Mouse (Mus musculus): ENCODE data around the gene Patj.
"Not testable (repeated sequence)": the region's sequence is repeated elsewhere in the genome, so short reads cannot be mapped to it uniquely, and the experiment has no call there.

Gene Patj

DNA sequence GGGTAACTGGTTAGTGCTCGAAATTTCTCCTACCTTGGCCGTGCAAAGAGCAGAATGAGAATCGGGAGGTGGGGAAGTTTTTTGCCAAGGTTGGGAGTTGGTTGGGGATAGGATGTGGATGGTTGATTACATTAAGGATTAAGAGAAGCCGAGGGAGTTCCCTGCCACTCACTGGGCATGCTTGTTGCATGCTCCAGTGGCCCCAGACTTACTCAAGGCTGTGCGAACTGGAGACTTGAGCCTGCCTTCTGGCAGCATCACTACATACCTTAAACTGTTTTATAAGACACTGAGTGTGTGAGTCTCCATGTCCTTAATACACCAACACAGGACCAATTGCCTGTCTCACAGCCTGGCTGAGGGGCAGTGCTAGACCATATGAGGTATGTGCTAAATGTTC lies 188.4 kb downstream of the Patj start:
- DNase-seq: no peak

DNA sequence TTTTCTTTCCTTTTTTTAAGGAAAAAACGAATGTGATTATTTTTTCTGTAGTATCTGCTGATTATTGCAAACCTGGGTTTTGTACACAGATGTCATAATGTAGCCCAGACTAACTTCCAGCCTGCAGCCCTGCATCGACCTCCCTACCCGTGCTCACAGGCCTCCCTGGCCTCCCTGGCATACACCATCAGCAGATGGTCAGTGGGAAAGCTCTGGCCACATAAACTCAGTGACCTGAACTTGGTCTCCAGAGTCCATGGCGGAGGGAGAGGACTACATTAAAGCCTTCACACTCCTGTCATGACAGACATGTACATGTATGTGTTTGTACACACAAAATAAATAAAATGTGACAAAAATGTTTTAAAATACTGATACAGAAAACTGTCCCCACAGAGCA lies 190.7 kb downstream of the Patj start:
- no peak for DNase-seq

DNA sequence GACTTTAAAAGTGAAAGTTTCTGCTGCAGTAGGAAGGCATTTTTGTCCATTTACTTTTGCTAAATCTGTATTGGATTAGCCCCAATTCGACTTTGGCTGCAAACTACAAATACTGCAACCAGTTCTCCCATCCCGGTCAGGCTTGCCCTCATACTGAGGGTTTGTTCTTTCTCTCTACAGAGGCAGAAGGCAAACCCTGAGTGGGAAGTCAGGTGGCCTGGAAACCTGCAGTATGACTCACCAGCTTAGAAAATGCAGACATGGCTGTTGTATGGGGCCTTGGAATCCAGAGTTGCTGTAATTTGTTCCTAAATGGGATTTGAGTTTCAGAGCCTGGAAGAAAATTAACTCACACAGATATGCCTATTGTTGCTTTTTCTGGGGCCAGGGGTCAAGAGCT lies 192.1 kb downstream of the Patj start:
- DNase-seq: no peak

DNA sequence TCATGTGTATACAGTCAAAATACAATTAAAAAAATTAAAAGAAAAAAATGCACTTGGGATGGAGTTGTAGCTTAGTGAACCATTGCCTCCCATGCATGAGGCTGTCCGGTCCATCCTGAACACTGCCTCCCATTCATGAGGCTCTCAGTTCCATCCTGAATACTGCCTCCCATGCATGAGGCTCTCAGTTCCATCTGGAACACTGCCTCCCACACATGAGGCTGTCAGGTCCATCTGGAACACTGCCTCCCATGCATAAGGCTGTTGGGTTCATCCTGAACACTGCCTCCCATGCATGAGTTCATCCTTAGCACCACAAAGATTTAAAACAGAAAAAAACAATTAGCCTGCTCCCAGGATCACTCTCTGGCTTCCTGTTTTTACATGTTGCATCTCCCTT lies 198.4 kb downstream of the Patj start:
- DNase-seq: no peak

DNA sequence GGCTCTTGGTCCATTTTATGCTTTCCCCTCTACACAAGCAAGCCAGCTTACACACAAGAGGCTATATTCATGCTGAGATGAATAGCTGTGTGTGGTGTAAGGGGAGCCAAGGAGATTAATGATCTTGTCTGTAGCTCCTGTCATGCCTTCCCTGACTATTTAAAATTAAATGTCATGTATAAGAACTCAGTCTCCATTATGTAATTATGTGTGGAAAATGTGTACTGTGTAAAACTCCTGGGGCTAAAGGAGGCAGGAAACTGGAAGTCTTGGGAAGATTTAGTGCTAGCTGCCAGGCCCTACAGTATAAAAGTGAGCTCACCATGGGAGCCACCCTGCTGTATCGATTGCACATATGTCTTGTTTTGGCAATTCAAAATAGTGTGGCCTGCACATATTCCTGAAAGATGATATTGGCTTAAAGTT lies 203.0 kb downstream of the Patj start:
- DNase-seq: no peak

DNA sequence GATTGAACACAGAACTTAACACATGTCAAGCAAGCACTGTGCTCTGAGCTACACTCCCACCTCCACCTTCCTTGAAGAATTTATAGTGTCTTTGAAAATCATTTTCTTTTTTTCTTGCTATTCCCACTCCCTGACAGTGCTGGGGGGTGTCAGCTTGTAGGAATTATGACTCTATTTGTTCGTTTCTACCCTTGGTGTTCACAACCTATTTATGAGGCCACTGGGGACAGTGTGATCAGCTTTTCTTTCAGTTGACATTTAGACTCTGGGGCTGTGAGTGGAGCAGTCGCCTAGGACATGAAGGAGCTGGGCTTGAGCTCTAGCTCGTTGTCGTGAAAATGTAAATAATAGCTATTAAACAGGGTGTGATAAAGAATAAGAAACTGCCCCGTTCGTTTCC lies 203.8 kb downstream of the Patj start:
- no peak for DNase-seq

DNA sequence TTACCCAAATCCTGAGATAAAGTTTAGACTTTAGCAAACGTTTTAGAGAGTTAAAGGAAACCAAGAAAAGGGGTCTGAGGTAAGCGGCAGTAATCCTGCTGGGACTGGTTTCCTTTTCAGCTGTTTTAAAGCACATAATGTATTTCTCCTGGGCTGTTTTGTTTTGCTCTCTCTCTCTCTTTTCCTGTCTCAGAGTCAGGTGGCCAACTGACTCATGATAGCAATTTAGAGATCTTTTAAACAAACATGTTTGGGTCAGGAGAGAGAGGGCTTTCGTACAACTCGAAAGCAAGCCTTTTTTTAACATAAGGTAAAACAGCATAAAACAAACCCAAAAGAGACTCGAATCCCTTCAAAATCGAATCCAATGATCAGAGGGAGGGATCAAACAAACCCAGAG lies 207.5 kb downstream of the Patj start:
- DNase-seq: no peak

DNA sequence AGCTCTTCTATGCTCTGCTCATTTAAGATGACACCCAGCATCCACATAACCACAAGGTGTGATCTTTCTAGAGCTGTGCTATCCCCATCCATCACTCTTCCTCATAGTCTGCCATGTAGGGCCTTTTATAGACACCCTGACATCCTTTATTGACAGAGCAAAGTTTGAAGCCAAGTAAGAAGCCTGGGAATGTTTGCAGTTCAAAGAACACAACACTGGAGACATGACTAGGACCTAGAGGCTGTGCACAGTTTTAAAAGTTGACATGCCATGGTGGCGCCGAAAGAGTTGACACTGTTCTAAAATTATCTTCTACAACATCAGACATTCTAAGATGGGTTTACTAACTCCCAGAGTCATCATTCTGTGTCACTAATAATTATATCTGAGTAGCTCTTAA lies 214.9 kb downstream of the Patj start:
- no peak for DNase-seq

DNA sequence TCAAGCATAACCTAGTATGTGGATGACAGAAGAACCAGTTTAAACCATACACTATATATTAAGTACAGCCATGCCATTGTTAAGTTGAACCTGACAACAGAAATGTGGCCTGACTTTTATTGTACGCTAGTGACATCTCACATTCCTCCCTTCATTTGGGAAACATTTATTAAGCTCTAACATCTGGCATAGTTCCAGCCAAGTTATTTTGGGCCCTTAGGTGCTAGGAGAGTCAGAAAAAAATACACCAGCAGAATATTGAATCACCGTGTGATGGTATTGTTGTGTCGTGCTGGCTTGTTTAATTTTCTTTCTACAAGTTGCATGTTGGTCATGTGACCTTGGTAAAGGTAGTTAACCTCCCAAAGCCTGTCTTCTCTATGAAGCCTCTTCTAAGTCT lies 218.8 kb downstream of the Patj start:
- DNase-seq: no peak

DNA sequence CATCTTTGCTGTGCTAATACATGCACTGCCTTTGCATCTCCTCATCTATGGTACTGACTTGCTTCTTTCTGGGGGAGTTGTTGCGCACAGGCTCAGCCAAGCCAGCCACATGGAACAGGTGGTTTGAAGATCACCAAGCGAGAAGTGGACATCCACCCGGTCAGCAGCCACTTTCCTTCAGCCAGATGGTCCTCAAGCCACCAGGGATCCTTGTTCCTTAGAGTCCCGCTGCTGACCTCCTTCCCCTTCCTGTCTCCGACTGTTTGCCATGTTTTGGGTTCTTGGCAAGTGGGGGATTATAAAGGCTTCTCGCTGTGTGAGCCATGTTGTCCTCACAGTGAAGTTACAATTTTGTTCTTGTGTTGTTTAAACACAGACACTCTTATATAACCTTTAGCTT lies 223.6 kb downstream of the Patj start:
- DNase-seq: no peak

DNA sequence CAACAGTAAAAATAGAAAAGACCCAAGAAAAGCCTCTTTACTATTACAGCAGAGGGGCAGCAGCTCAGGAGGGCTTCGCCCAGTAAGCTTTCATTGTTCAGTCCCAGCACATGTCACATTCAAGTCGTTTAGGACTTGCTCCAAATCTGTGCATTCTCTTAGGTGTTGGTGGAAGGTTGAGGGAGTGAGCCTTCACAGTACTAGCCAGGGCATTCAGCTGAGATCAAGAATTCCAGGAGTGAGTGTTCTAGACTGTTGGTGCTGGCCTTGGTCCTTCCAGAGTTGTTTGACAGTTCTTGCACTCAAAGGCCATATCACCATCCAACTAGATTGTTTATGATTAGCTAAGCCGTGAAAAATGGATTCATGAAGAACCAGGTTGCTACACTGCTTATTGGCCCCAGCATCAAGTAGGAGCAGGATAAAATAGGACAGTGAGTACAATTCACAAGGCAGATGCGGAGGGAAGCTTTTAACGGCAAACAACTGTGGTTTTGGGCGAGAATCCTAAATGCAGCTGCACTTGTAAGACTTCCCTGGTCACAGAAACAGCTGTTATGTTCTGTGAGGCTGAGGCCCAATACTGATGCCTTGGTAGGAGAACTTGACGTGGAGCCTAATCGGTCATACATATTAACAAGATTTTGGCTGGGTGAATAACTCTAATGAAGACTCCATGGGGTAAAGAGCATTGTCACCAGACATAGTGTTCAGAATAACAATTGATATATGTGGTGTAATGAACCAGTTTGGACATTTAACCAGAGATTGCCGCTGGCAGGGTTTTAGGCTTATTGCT lies 225.6 kb downstream of the Patj start:
- DNase-seq: no peak

DNA sequence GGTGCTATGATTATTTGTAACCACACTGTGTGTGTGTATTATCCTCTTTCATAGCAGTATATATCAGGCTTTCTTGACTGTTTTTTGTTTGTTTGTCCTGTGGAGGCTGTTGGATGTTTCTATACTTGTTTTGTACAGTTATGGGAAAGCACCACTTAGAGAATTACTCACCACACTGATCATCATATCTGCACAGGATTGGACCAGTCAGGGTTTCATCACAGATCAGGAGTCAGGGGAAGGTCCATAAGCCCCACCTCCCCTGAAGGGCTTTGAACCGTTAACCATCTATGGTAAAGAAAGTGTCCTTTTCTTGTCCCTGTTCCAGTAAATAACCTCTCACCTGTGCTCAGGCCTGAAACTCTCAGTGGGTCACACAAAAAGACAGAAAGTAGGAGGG lies 226.6 kb downstream of the Patj start:
- DNase-seq: no peak

DNA sequence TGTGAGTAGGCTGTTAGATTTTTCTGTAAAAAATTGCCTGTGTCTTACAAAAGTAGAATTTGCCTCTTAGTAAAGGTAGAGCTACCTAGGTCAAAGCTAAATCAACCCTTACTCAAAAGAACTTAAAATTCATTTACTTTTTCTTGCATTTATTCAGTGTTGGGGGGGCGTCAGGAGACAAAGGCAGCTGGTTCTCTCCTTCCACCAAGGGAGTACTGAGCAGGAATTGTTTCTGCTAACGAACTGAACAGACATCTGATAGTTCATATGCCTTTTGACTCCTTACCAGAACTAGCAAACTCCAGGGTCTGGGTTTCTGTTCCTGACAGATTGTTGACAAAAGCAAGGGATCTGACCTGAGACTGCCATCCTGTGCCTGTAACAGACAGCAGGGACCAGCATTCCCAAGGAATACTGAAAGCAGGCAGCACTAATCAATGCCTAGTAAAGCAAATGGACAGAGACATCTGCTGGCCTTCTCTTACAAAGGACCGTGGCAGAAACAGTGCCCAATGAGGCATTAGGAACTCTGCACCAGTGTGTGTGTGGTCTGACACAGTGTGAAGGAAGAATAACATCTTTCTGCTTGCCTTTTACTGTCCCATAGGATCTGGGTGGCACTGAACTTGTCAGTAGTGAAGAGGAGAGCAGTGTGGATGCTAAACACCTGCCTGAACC lies 227.6 kb downstream of the Patj start:
- DNase-seq: no peak

DNA sequence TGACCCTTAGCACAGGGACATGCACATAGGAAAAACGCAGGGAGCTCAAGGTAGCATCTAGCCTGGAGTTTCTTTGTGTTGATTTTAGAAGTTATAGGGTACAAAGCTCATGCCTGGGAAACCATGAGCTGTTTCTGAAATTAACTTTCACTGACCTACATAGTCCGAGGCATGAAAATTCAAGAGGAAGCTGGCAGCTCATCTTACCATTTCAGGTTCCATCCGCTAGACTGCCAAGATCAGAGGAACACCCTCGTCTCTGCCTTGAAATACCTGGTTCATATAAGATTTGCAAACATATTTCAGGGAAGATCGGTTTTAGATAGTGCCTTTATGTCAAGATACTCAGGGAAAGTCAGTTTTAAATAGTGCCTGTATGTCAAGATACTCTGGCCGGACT lies 232.7 kb downstream of the Patj start:
- DNase-seq: no peak

DNA sequence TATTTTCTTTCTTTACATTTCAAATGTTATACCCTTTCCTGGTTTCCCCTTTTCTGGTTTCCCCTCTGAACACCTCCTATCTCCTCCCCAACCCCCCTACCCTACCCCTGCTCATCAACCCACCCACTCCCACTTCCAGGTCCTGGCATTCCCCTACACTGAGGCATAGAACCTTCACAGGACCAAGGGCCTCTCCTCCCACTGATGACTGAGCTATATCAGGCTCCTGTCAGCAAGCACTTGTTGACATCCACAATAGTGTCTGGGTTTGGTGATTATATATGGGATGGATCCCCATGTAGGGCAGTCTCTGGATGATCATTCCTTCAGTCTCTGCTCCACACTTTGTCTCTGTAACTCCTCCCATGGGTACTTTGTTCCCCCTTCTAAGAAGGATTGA lies 233.6 kb downstream of the Patj start:
- DNase-seq: not testable (repeated sequence)

DNA sequence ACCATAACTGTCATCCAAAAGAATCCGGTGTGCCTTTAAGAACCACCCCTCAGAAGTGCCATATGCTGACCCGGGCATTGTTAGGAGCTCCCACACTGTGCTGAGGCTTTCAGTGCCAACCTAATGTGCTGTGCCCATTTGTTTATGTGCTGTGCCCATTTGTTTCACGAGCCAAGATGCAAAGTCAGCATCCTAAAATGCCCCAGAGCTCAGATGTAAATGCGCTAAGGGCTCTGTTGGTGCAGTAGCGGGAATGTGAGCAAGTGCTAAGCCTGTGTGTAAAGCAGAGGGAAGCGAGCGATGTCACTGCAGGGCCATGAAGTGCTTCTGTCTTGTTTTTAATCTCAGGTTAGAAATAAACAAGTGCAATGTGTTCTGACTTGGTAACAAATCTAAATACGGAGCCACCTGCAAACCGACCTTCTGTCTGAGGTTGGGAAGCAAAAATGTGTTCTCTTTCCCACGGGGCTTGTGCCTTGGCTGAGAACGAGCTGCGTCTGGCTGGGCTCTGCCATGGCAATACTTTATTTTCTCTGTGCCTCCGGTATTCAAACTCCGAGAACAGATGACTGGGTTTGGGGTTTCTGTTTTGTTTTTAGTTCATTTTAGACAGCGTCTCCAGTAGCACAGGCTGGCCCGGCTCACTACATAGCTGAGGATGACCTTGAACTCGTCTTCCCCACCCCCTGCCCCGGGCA lies 239.7 kb downstream of the Patj start:
- no peak for DNase-seq

DNA sequence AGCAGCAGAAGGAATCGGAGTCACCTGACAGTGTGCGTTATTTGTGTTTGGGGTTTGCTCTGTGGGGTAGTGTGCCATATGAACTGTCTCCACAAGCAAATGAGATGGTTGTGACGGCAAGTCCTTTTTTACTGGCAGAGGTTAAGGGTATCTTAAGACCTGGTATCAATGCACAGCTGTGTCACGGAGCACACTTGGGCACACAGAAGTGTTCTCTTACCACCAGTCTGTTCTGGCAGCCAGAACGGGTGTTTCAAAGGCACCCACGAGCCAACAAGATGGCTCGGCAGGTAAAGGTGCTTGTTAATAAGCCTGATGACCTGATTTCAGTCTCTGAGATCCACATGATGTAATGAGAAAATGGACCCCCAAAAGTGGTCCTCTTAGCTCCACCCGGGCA lies 243.1 kb downstream of the Patj start:
- no peak for DNase-seq

DNA sequence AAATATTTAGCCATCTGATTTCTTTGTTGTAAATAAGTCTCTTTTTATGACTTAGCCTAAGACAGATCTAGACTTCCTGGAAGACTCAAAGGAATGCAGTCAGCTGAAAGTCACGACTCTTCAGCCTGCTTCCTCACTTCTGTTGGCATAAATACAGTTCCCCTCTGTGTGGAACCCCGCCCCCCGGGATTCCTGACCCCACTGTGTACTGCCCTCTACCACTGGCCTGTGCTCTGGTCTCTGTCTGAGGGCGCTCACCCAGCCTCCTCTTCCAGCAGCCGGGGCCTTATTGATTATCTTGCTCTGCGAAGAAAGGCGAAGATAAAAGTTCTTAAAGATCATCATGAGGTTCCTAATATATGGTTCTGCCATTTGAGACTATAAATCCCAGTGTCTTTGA lies 258.1 kb downstream of the Patj start:
- DNase-seq: peak in 1 of 2 experiments; percentile 11

DNA sequence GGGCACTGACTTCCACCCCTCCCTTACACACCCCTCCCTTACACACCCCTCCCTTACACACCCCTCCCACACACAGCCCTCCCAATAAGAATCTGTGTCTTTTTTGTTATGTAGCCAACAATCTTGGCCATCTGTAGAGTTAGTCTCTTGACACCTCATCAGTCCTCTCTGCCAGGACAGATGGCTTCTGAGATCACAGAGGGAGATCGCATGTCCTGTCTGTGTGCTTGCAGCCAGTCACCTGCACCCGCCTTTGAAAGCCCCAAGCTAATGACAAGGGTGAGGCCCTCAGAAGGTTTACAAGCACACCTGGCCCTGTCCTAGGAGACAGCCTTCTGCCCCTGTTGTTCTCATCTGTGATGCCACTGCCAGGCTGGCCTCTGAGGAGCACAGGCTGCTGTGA lies 258.8 kb downstream of the Patj start:
- DNase-seq: no peak

DNA sequence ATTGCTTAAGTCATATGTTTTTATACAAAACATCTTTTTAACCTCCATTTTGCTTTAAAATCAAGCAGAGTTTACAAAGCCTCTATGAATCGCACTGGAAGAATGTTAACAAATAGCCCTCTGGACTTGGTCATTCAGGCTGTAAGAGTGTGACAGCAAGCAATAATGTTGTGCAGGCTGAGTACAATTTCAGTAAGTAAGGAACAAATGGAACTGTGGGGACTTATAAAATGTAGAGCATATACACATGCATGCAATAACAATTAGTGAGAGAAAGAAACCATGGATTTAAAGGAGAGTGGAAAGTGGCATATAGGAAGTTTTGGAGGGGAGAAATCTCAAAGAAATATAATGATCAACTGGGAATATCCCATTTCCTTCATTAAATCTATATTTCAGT lies 261.2 kb downstream of the Patj start:
- no peak for DNase-seq

DNA sequence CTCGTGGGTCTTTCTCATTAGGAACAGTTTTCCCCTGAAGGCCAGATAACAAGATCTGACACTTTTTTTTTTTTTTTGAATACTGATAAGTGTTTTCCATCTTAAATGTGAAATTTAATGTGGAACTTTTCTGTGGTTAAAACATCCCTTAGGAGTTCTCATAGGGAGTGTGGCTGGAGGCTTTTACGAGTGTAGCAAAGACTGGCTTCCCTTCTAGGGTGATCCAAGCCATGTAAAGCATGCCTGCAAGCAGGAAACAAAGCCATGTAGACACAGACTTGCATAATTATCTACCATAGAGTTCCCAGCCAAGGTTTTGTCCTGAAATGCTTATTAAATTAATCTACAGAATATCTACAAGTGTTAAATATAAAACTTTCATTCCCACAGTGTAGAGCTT lies 263.4 kb downstream of the Patj start:
- no peak for DNase-seq

DNA sequence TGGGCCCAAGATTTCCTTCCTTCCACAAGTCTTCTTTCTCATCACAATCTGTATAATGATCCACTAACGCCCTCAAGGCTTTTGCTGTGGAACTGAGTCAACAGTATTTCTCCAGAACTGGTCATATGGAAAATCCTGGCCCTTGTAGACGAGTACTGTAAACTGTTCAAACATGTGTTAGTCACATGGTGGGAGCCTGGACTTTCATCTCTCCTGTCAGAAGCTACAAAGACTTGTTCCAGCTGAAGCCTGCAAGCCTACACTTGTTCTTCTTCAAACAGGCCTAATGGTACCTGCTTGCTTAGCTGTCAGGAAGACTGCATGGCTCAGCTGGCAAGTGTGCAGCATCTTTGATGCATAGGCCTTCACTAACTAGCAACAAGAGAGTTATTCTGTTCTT lies 264.9 kb downstream of the Patj start:
- DNase-seq: peak; percentile 62 to 70

DNA sequence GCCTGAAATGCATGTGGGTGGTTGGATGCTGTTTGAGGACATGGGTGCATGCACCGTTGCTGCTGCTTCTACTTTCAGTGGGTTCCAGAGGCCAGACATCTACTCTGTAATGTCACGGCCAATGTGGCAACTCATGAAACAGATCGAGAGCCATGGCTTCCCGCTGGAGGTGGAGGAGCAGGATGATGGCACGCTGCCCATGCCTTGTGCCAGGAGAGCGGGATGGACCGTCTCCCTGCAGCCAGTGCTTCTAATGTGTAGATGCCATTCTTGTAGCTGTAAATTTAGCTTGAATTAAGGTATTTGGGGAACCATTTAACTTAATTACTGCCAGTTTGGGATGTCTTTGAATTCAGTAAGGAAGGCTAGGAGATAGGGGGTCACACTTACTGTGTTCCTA lies 270.3 kb downstream of the Patj start:
- DNase-seq: no peak

DNA sequence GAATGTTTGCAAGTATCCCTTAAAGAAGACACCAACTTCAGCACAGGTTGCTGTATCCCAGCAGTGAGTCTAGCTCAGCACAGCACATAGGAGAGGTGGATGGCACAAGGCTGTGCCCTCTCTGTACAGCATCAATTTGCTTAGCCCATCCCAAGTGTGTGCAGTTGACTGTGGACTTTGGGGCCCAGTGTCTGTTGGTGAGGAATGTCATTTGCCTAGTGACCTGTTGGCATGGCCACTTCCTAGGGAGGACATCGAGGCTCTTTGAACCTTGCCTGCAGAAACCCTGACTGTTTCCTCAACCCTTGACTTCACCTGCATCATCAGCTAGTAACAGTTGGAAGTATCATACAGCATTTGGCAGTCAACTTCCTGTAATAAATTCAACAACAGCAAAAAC lies 270.9 kb downstream of the Patj start:
- DNase-seq: no peak
